Mouse (Mus musculus): ENCODE results near the gene Impdh1.
"Not testable (repeated sequence)": the region's sequence is repeated elsewhere in the genome, so short reads cannot be mapped to it uniquely, and the experiment has no call there.

Gene Impdh1

DNA sequence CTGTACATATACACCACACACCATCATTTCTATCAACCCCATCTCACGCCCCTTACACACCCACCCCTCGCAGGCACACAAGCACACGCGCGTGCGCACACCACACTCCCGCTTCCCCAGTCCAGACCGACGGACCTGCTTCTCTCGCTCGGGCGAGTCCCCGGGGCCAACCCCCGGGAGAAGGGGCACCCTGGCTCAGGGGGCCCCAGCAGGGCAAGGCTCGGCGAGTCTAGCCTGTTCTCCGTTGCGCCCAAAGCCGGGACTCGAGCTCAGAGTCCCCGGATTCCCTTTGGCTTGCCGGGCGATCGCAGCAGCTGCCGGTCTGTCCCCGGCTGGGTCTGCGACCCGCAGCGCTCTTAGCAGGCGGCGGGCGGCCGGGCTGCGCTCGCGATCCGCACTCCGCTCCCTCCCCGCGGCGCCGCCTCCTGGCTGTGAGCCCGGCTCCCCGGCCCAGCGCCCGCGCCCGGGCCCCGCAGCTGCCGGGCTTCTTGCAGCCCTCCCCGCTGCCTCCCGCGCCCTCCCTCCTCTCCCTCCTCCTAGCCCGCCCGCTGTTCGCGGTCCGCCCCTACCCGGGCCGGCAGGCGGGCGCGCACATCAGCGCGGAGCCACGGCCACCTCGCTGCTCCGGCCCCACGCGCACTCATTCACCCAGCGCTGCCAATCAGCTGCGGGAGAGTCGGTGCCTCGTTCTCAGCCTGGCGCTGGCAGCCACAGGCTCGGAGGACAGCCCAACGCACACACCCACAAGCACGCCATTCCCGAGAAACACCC lies 37.1 kb downstream of the Impdh1 start, which contains the start of gene Prrt4:
Gene Prrt4, minus strand, starts transcription at position 697 of the 771 bp plus-strand sequence.
- DNase-seq, result peak; percentile 17

DNA sequence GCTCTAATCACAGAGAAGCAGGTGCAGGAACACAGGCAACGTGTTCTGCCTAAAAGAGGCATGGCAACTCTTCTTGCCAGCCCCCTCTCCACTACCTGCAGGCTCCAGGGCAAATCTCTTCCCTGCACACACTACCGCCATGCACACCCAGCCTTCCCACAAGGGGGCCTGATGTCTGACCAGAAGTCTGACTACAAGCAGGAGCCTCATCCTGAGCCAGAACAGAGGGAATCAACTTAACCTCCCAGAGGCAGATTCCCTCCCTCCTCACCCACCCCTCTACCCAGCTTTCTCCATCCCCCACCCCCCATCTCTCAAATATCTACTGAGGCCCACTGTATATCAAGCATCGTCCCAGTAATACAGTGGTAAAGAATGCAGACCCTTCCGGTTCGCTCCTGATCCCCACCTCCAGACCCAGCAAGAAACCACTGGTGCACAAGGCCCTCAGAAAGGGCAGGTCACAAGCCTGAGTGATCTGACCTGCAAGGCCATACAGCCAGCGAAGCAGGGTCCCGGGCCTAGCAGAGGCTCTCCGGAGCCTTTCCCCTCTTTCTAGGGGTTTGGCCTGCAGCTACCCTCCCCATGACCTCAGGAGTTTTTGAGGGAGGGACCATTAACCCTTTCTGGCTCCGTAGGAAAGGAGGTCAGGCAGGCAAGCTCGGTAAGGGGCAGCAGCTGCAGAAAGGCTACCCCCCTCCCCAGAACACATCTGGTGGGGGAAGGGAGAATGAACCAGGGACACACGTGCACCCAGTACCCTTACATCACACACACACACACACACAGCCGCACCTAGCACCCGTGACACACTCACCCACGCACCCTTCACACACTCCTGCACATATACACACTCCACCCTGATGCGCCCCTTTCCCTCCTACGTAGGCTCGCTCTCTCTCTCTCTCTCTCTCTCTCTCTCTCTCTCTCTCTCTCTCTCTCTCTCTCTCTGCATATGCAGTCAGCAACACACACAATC lies 38.0 kb downstream of the Impdh1 start:
- DNase-seq, result no peak

DNA sequence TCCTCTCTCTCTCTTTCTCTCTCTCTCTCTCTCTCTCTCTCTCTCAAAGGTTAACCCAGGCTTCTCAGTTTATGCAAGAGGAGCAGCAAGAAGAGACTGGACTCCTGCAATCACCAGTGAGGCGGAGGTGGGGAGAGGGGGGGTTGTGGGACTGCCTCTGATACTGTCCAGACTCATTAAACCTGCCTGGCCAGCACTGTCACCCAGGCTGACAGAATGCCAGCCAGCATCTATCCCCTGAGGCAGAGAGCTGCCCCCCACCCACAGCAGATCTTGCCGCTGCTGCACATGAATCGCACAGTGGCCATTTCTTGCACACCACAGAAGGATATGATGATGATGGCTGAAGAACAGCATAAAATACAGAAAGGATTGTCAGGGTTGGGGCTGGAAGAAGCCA lies 41.1 kb downstream of the Impdh1 start:
- DNase-seq, result no peak

DNA sequence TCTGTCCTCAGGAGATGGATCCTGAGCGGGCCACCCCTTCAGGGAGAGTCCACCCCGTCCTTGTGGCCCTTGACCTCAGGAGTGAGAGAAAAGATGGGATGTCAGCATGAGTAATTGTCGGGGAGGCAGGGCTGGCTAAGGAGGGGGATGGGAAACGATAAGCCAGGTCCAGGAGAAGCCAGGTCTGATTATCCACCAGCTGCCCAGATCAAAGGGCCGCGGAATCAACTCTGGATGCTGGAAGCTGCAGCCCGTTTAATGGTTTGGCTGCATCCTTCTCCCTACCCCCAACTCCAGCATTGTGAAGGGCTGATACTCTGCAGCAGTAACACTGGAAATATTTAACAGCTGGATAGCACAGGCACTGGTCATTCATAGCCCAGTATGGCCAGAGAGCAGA lies 41.8 kb downstream of the Impdh1 start:
- DNase-seq, result no peak

DNA sequence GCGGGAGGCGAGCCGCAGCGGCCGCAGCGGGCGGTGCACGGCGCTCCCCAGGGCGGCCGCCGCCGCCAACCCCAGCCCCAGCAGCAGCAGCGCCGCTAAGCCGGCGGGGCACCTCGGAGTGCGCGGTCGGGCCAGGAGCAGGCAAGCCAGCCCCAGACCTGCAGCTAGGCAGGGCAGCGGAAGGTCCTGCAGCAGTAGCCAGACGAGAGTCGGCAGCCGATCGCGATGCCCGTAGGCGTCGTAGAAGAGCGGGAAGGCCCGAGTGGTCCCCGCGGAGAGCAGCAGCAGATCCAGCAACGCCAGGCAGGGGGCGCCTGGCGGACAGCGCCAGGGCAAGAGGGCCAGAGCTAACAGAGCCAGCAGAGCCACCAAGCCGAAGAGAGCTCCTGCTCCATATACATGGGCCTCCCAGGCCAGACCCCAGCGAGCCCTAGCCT lies 45.2 kb downstream of the Impdh1 start:
- DNase-seq, result peak; percentile 79

DNA sequence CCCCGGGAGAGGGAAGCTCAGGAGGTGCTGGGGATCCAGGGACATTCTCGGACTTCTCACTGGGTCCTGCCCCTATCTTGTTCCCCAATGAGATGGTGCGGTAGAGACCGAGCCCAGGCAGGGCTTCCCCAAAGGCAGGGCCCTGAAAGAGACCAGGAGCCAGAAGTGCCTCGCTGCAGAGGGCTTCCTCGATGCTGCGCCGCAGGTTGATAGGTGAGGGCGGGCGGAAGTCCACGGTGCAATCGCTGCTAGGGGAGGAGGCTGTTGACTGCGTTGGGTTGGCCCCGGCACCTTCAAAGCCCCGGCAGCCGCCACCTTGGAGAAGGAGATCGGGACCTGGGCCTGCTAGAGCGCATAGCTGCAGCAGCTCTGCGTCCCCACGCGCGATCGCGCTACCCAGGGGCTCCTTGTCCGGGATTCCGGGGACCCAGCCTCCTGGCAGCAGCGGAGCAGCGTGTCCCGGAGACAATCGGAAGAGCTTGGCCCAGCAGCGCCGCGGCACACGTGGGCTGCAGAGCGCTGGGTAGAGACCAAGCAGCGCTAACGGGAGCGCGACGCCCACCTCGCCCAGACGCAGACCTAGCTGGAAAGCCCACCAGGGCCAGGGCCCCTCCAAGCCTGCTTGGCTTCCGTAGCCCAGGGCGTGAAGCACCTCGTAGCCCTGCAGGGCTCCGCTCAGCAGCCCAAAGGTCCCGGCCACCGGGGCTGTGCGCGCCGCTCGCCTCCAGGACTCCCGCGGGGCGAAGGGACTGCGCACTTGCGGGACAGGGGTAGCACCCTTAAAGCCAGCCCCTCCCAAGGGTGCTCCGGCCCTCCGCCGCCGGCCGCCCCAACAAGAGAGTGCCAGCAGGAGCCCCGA lies 45.9 kb downstream of the Impdh1 start:
- peak; percentile 70 for DNase-seq

DNA sequence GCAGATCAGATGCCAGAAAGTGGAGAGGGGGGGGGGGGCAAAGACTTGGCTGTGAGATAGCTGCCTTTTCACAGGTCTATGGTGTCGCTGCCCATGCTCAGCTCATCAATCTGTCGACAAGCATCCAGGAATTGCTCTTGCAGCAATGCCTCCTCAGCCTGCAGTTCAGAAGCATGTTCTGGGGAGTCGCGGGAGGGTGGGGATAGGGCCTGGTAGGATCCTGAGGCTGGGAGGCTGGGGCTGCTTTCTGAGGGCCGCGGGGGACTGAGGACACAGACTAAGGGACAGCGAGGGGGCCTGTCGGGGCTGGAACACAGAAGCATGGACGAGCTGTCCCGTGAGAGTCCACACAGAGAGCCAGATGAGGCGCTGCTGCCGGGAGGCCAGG lies 46.5 kb downstream of the Impdh1 start:
- DNase-seq, result no peak

DNA sequence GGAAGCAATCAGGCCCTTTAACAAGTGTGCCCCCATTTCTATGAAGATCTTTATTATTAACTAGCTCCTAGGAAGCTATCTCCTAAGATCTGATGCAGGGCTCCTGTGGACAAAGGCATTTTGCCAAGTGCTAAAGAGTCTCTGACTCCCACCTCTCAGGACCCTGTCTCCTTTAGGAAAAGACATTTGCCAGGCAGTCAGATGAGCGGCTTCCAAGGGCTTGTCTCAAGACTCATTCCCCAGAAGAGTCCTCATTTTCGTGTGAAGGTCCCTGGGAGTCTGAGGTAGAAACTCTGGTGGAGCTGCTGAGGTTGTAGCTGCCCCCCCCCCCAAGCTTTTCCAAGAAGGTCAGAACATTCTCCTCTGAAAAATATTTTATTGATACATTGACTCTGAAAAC lies 47.3 kb downstream of the Impdh1 start:
- DNase-seq, result no peak

DNA sequence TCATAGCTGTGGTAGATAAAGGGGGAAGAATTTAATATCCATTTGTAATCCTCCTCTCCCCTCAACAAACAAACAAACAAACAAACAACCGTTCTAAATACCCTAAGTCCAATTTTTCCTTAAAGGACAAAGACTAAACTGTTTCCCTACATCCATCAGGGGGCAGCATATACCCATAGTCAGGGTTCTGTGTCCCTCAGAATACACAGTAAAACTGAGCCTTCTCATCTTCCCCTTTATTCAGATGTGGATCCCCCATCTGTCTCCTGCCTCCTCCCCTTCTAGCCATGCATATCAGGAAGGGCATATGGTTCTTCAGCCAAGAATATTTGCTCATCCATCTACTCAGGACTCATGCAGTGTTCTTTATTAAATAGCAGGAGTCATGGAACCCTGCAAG lies 50.0 kb downstream of the Impdh1 start:
- peak; percentile 51 for DNase-seq

DNA sequence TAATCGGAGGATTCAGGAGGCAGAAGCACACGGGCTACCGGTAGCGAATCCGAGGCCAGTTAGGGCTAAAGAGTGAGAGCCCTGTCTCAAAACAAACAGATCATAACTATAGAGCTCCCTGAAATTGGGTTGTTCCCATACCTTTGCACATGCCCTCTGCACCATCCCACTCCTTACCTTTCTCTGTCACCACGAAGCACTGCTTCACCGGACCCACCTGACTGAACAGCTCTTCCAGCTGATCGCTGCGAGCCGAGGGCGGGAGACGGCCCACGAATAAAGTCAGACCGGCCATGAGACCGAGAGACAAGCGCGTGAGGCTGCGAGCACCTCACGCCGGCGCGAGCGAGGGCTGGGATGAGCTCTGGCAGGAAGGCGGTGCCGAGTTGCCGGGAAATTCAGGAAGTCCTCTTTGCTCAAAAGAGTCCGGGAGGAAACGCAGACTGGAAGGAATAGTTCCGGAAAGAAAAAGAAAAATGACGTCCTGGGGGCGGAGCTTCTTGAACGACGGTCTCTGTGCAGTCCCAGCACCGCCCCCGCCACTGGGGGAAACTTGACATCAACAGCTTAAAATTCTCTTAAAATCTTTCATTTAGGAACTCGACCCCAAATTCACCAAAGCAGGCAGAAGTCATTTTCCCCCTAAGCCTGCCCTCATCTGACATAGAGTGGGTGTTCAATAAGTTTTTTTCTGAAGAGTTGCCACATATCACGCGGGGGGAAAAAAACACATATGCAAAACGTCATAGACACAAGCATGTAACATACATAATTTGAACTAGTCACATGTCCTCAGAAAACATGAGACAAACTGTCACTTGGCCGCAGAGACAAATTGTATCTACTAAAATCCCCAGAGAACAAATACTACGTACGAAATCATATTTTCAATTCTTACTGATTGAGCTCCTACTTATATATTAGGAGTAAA lies 51.6 kb downstream of the Impdh1 start, which contains the start of gene Rbm28:
Gene Rbm28, minus strand, starts transcription at position 693 of the 931 bp plus-strand sequence.
- DNase-seq, result peak; percentile 88

DNA sequence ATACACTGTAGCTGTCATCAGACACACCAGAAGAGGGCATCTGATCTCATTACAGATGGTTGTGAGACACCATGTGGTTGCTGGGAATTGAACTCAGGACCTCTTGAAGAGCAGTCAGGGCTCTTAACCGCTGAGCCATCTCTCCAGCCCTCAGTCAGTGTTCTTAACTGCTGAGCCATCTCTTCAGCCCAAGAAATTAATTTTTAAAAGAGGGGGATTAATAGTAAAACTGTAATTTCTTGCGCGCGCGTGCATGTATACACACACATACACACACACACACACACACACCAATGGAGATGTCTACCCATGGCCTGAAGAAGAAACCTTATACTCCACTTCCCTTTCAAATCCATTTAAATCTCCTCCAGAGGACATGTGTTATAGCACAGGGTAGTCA lies 54.9 kb downstream of the Impdh1 start:
- DNase-seq, result not testable (repeated sequence)

DNA sequence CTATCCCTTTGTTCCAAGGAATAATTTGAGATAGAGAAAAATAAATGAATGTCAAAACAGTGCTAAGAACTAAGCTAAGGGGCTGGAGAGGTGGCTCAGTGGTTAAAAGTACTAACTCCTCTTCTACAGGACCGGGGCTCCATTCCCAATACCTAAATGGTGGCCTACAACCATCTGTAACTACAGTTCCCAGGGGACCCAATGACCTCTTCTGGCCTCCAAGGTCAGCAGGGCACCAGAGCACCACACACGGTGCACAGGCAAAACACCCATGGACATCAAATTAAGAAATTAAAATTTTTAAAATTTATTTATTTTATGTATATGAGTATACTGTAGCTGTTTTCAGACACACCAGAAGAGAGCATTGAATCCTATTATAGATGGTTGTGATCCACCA lies 55.4 kb downstream of the Impdh1 start:
- no peak for DNase-seq

DNA sequence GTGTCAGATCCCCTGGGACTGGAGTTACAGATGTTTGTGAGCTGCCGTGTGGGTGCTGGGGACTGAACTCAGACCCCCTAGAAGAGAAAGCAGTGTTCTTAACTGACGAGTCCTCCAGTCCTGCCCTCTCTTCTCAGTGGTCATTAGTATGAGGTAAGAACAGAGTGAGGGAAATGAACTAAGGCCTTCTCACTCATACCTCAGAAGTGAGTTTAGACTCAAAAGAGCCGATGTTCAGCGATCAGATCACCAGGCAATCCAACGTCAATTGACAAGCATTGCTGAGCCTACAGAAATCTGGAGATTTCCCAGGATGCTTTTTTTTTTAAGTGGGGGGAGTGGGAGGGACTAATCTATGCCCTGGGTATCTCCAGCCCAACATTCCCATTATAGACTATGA lies 59.8 kb downstream of the Impdh1 start:
- DNase-seq, result no peak
